Mouse (Mus musculus) ovary, adult 18-20 months (tissue): ENCODE results near the gene Ms4a2.

Source experiments
- DNase-seq: peaks from one replicate; pipeline ENCODE4 v3.0.0; 2022; ENCODE audit warnings: low spot score, mixed read lengths

Ms4a2 gene

GRCm38 (mm10) chr19:11623551-11623950 lies at the start of gene Ms4a2:
Ms4a2 (minus strand) TSS chr19:11623719.
- DNase-seq: no peak

- DNase-seq: no peak
Measured at GRCm38 (mm10) chr19:11661562-11661961, 38.0 kb upstream of the Ms4a2 start.

GRCm38 (mm10) chr19:11660459-11660858 lies 36.9 kb upstream of the Ms4a2 start, which contains the start of gene Oosp2:
Oosp2 (minus strand) TSS chr19:11660559.
- no peak for DNase-seq

- no peak for DNase-seq
Measured at GRCm38 (mm10) chr19:11659142-11659541, 35.6 kb upstream of the Ms4a2 start.

- no peak for DNase-seq
Measured at GRCm38 (mm10) chr19:11649564-11649963, 26.0 kb upstream of the Ms4a2 start.

GRCm38 (mm10) chr19:11646166-11646565 lies 22.6 kb upstream of the Ms4a2 start:
- DNase-seq: no peak

- DNase-seq: no peak
Measured at GRCm38 (mm10) chr19:11640732-11641131, 17.2 kb upstream of the Ms4a2 start, which contains the start of gene Ms4a3. Ms4a3 (minus strand) TSS chr19:11640851.

- no peak for DNase-seq
Measured at GRCm38 (mm10) chr19:11639038-11639437, 15.5 kb upstream of the Ms4a2 start.

GRCm38 (mm10) chr19:11635572-11635971 lies 12.1 kb upstream of the Ms4a2 start:
- DNase-seq: no peak

GRCm38 (mm10) chr19:11634330-11634729 lies 10.8 kb upstream of the Ms4a2 start:
- no peak for DNase-seq

- DNase-seq: no peak
Measured at GRCm38 (mm10) chr19:11633732-11634131, 10.2 kb upstream of the Ms4a2 start.

- DNase-seq: no peak
Measured at GRCm38 (mm10) chr19:11625231-11625630, 1.7 kb upstream of the Ms4a2 start.

GRCm38 (mm10) chr19:11624800-11625199 lies 1.3 kb upstream of the Ms4a2 start:
- no peak for DNase-seq

- DNase-seq: no peak
Measured at GRCm38 (mm10) chr19:11617983-11618382, 5.5 kb downstream of the Ms4a2 start.

GRCm38 (mm10) chr19:11614805-11615204 lies 8.7 kb downstream of the Ms4a2 start:
- no peak for DNase-seq

- no peak for DNase-seq
Measured at GRCm38 (mm10) chr19:11613776-11614443, 9.6 kb downstream of the Ms4a2 start.

GRCm38 (mm10) chr19:11613084-11613483 lies 10.4 kb downstream of the Ms4a2 start:
- DNase-seq: no peak

- no peak for DNase-seq
Measured at GRCm38 (mm10) chr19:11612293-11612692, 11.2 kb downstream of the Ms4a2 start.

- DNase-seq: no peak
Measured at GRCm38 (mm10) chr19:11611541-11611945, 12.0 kb downstream of the Ms4a2 start.

GRCm38 (mm10) chr19:11608172-11608571 lies 15.3 kb downstream of the Ms4a2 start:
- no peak for DNase-seq

GRCm38 (mm10) chr19:11604603-11605002 lies 18.9 kb downstream of the Ms4a2 start, which contains the start of gene Ms4a6d:
Ms4a6d (minus strand) TSS chr19:11604849.
- no peak for DNase-seq

- no peak for DNase-seq
Measured at GRCm38 (mm10) chr19:11602026-11602425, 21.5 kb downstream of the Ms4a2 start.

- DNase-seq: no peak
Measured at GRCm38 (mm10) chr19:11601349-11601748, 22.2 kb downstream of the Ms4a2 start.

- DNase-seq: no peak
Measured at GRCm38 (mm10) chr19:11589891-11590449, 33.5 kb downstream of the Ms4a2 start.
